Mouse (Mus musculus) lung, embryonic 15.5 days (tissue): ENCODE data around the gene Cadps2. TPM values are rescaled to one million over a fixed set of nuclear protein-coding genes. Genes with fewer than 3 reads are reported as not detected.

Experiments
- ATAC-seq: fragments of 200-750 bp; cut with Nextera tagmentation; 2 replicates; pipeline ENCODE4 v1.8.0; 2017; ENCODE audit warnings: moderate number of reproducible peaks, borderline replicate concordance; ENCODE audit not compliant: low FRiP score, low TSS enrichment; ENCODE audit errors: extremely low read depth
- H3K27ac ChIP-seq: fragments of 300-500 bp; sonication (generic); 2 replicates; pipeline ENCODE4 v1.5.1; 2015; ENCODE audit warnings: moderate library complexity, mild to moderate bottlenecking, inconsistent platforms
- H3K27me3 ChIP-seq: fragments of 300-500 bp; sonication (generic); 2 replicates; pipeline ENCODE4 v1.6.1; 2015; ENCODE audit warnings: inconsistent platforms
- H3K36me3 ChIP-seq: fragments of 300-500 bp; sonication (generic); 2 replicates; pipeline ENCODE4 v1.6.1; 2015; ENCODE audit warnings: inconsistent platforms
- H3K4me1 ChIP-seq: fragments of 300-500 bp; sonication (generic); 2 replicates; pipeline ENCODE4 v1.6.1; 2015; ENCODE audit warnings: inconsistent platforms
- H3K4me2 ChIP-seq: fragments of 300-500 bp; sonication (generic); 2 replicates; pipeline ENCODE4 v1.6.1; 2015; ENCODE audit warnings: inconsistent platforms, mild to moderate bottlenecking, moderate library complexity
- H3K4me3 ChIP-seq: fragments of 300-500 bp; sonication (generic); 2 replicates; pipeline ENCODE4 v1.5.1; 2015; ENCODE audit warnings: mild to moderate bottlenecking, inconsistent platforms
- H3K9ac ChIP-seq: fragments of 300-500 bp; sonication (generic); 2 replicates; pipeline ENCODE4 v1.6.1; 2015; ENCODE audit warnings: inconsistent platforms
- H3K9me3 ChIP-seq: fragments of 300-500 bp; sonication (generic); 2 replicates; pipeline ENCODE4 v1.6.1; 2016; ENCODE audit warnings: inconsistent platforms
- WGBS: fragments of 180-500 bp; shearing (Covaris S2); methylation state at CpG from one replicate; pipeline ENCODE4 v1.1.7; 2015; 5-methylcytosine and 5-hydroxymethylcytosine counted together
- polyA plus RNA-seq: library from polyadenylated mRNA; unstranded; fragments of >200 nt; fragmentation: Nextera tagmentation; extraction: Ambion mirVana; gene quantifications from 2 replicates; pipeline ENCODE4 v1.2.1, GENCODE M21; 2015

Cadps2 gene
- polyA plus RNA-seq, 1 experiment from 2014 or later, result 7.9 TPM

- no peak overlapping the region for H3K9ac ChIP-seq
- 62% methylated on average over 8 of the region's 8 CpGs for WGBS
- H3K27ac ChIP-seq, result no peak overlapping the region
- no peaks in the 10 kb centered on the region for H3K27me3 ChIP-seq
- H3K4me2 ChIP-seq, result no peak overlapping the region
- ATAC-seq, result no peak
- no peak overlapping the region for H3K4me3 ChIP-seq
- no peaks in the 10 kb centered on the region for H3K9me3 ChIP-seq
- no peaks in the 10 kb centered on the region for H3K4me1 ChIP-seq
- H3K36me3 ChIP-seq, result no peaks in the 10 kb centered on the region
These were observed 524.3 kb downstream of the Cadps2 start for GRCm38 (mm10) chr6:23314945-23315344.

GRCm38 (mm10) chr6:23314291-23314690 lies 524.9 kb downstream of the Cadps2 start:
- Histone ChIP-seq H3K27me3 (no peaks in the 10 kb centered on the region), H3K9me3 (no peaks in the 10 kb centered on the region), H3K27ac (no peak overlapping the region), H3K4me3 (no peak overlapping the region), H3K9ac (no peak overlapping the region), H3K4me1 (no peaks in the 10 kb centered on the region), H3K36me3 (no peaks in the 10 kb centered on the region), H3K4me2 (no peak overlapping the region)
- WGBS, result 75% methylated on average over 5 of the region's 5 CpGs
- no peak for ATAC-seq

- no peak overlapping the region for H3K27ac ChIP-seq
- no peaks in the 10 kb centered on the region for H3K27me3 ChIP-seq
- no peaks in the 10 kb centered on the region for H3K36me3 ChIP-seq
- 82% methylated on average over 6 of the region's 6 CpGs for WGBS
- no peak overlapping the region for H3K4me2 ChIP-seq
- H3K4me3 ChIP-seq, result no peak overlapping the region
- H3K4me1 ChIP-seq, result no peaks in the 10 kb centered on the region
- ATAC-seq, result no peak
- no peak overlapping the region for H3K9ac ChIP-seq
- H3K9me3 ChIP-seq, result no peaks in the 10 kb centered on the region
These were observed 533.2 kb downstream of the Cadps2 start for GRCm38 (mm10) chr6:23306046-23306445.

GRCm38 (mm10) chr6:23298596-23298995 lies 540.6 kb downstream of the Cadps2 start:
- Histone ChIP-seq H3K4me2 (no peak overlapping the region), H3K9me3 (no peaks in the 10 kb centered on the region), H3K36me3 (no peaks in the 10 kb centered on the region), H3K27ac (no peak overlapping the region), H3K4me1 (no peaks in the 10 kb centered on the region), H3K9ac (no peak overlapping the region), H3K4me3 (no peak overlapping the region), H3K27me3 (no peaks in the 10 kb centered on the region)
- 71% methylated on average over 2 of the region's 2 CpGs for WGBS
- no peak for ATAC-seq

- ATAC-seq, result no peak
- Histone ChIP-seq H3K4me3 (no peak overlapping the region), H3K4me2 (no peak overlapping the region), H3K27me3 (no peaks in the 10 kb centered on the region), H3K9me3 (no peaks in the 10 kb centered on the region), H3K36me3 (no peaks in the 10 kb centered on the region), H3K27ac (no peak overlapping the region), H3K9ac (no peak overlapping the region), H3K4me1 (no peaks in the 10 kb centered on the region)
- WGBS, result 83% methylated on average over 4 of the region's 4 CpGs
These were observed 544.5 kb downstream of the Cadps2 start for GRCm38 (mm10) chr6:23294685-23295084.

GRCm38 (mm10) chr6:23288752-23289151 lies 550.5 kb downstream of the Cadps2 start:
- WGBS, result 83% methylated on average over 4 of the region's 4 CpGs
- Histone ChIP-seq H3K9me3 (no peaks in the 10 kb centered on the region), H3K36me3 (no peaks in the 10 kb centered on the region), H3K4me3 (no peak overlapping the region), H3K27ac (no peak overlapping the region), H3K4me1 (no peaks in the 10 kb centered on the region), H3K9ac (no peak overlapping the region), H3K4me2 (no peak overlapping the region), H3K27me3 (no peaks in the 10 kb centered on the region)
- no peak for ATAC-seq

- no peaks in the 10 kb centered on the region for H3K9me3 ChIP-seq
- no peak overlapping the region for H3K4me3 ChIP-seq
- no peak overlapping the region for H3K9ac ChIP-seq
- H3K27me3 ChIP-seq, result no peaks in the 10 kb centered on the region
- ATAC-seq, result no peak
- H3K4me1 ChIP-seq, result no peaks in the 10 kb centered on the region
- H3K27ac ChIP-seq, result no peak overlapping the region
- H3K36me3 ChIP-seq, result no peaks in the 10 kb centered on the region
- WGBS, result 66% methylated on average over 9 of the region's 9 CpGs
- no peak overlapping the region for H3K4me2 ChIP-seq
These were observed 557.8 kb downstream of the Cadps2 start for GRCm38 (mm10) chr6:23281514-23281820.

GRCm38 (mm10) chr6:23280811-23281513 lies 558.3 kb downstream of the Cadps2 start:
- H3K9me3 ChIP-seq, result no peaks in the 10 kb centered on the region
- no peaks in the 10 kb centered on the region for H3K36me3 ChIP-seq
- H3K27ac ChIP-seq, result no peak overlapping the region
- ATAC-seq, result no peak
- 53% methylated on average over 15 of the region's 15 CpGs for WGBS
- no peaks in the 10 kb centered on the region for H3K27me3 ChIP-seq
- H3K4me3 ChIP-seq, result no peak overlapping the region
- no peak overlapping the region for H3K4me2 ChIP-seq
- H3K4me1 ChIP-seq, result no peaks in the 10 kb centered on the region
- H3K9ac ChIP-seq, result no peak overlapping the region

- Histone ChIP-seq H3K9ac (no peak overlapping the region), H3K27me3 (peaks cover 16% of the 10 kb centered on the region; the same call in 1 of the 2 replicates), H3K36me3 (no peaks in the 10 kb centered on the region), H3K27ac (no peak overlapping the region), H3K4me3 (no peak overlapping the region), H3K9me3 (no peaks in the 10 kb centered on the region), H3K4me2 (no peak overlapping the region), H3K4me1 (no peaks in the 10 kb centered on the region)
- no peak for ATAC-seq
- 75% methylated on average over 4 of the region's 4 CpGs for whole genome bisulfite sequencing
These were observed 565.7 kb downstream of the Cadps2 start for GRCm38 (mm10) chr6:23273483-23273882.

GRCm38 (mm10) chr6:23272979-23273378 lies 566.2 kb downstream of the Cadps2 start:
- 12% methylated on average over 11 of the region's 11 CpGs for WGBS
- no peaks in the 10 kb centered on the region for H3K9me3 ChIP-seq
- H3K36me3 ChIP-seq, result no peaks in the 10 kb centered on the region
- H3K9ac ChIP-seq, result no peak overlapping the region
- H3K27me3 ChIP-seq, result peaks cover 16% of the 10 kb centered on the region; the same call in 1 of the 2 replicates
- H3K4me1 ChIP-seq, result no peaks in the 10 kb centered on the region
- ATAC-seq, result no peak
- no peak overlapping the region for H3K4me3 ChIP-seq
- no peak overlapping the region for H3K4me2 ChIP-seq
- no peak overlapping the region for H3K27ac ChIP-seq

- H3K4me1 ChIP-seq, result no peaks in the 10 kb centered on the region
- H3K36me3 ChIP-seq, result no peaks in the 10 kb centered on the region
- H3K27ac ChIP-seq, result no peak overlapping the region
- H3K9me3 ChIP-seq, result no peaks in the 10 kb centered on the region
- no peak overlapping the region for H3K4me3 ChIP-seq
- no peak overlapping the region for H3K4me2 ChIP-seq
- no peak overlapping the region for H3K9ac ChIP-seq
- ATAC-seq, result no peak
- WGBS, result 17% methylated on average over 7 of the region's 7 CpGs
- peaks cover 20% of the 10 kb centered on the region; the same call in 1 of the 2 replicates for H3K27me3 ChIP-seq
These were observed 566.7 kb downstream of the Cadps2 start for GRCm38 (mm10) chr6:23272542-23272941.

GRCm38 (mm10) chr6:23260738-23261050 lies 578.5 kb downstream of the Cadps2 start:
- WGBS, result 4% methylated on average over 9 of the region's 9 CpGs

More at GRCm38 (mm10) chr6:23260738-23261050, 578.5 kb downstream of the Cadps2 start:
- Histone ChIP-seq H3K27me3 (peaks cover 67% of the 10 kb centered on the region), H3K9me3 (no peaks in the 10 kb centered on the region), H3K27ac (no peak overlapping the region), H3K4me2 (0 out of 2 replicates have a peak overlapping the region, but pooled peaks have one; percentile 13), H3K9ac (no peak overlapping the region), H3K4me3 (no peak overlapping the region), H3K36me3 (no peaks in the 10 kb centered on the region), H3K4me1 (no peaks in the 10 kb centered on the region)
- ATAC-seq, result no peak
